ENCODE assay signal across 8 mouse cellular contexts in the genomic region with DNA sequence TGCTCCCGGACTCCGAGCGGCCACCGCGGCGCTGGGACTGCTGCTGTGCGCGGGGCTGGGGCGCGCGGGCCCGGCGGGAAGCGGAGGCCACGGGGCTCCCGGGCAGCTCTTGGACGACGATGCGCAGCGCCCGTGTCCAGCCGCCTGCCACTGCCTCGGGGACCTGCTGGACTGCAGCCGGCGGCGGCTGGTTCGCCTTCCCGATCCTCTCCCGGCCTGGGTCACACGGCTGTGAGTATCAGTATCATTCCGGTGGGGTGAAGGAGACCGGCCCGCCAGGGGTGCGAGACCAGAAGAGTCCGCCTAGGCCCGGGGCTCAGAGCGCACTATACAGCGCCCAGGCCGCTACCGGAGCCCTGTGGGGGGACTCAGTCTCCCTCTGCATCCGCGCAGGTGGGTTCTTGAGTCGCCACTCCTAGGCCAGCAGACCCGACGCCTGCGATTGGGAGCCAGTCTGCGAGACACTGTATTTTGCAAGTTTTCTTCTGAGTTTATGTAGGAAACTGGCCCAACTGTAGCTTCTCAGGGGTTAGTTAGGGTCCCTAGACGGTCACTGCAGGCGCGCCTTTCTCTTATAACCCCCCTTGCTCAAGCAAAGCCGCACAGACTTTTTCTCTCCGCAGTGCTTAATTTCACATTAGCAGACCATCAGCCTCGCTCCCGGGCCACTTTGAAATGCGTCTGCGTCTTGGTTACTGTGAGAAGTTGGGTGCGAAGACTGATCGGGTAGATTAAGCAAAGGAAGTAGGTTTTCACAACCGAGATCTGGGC. TPM values are rescaled to one million over a fixed set of nuclear protein-coding genes. Genes with fewer than 3 reads are reported as not detected.
A peak's percentile ranks its signal among the peaks of the same experiment; 100 is the strongest.
DNase-seq lines count a peak whose midpoint lies in the region; ATAC-seq and TF ChIP-seq lines count a peak whose summit lies in the region.

No protein-coding gene starts in this region.

- intact Hi-C loops in heart, postnatal 36 days (cut with DNase I) = no loop called here

- peak overlapping the region; percentile 94 for H3K27ac ChIP-seq in forebrain, embryonic 10.5 days
- peak overlapping the region; percentile 100 for H3K27ac ChIP-seq in limb, embryonic 10.5 days
- H3K27ac ChIP-seq in stomach, postnatal 0 days (replicated peaks) = peak overlapping the region; percentile 97

- H3K27me3 ChIP-seq in forebrain, embryonic 10.5 days (ENCODE audit: poor library complexity, severe bottlenecking) = peaks cover 45% of the 10 kb centered on the region
- H3K27me3 ChIP-seq in limb, embryonic 10.5 days (ENCODE audit: low read depth, poor library complexity, severe bottlenecking) = no peaks in the 10 kb centered on the region; the same call in 1 of the 2 replicates
- no peaks in the 10 kb centered on the region for H3K27me3 ChIP-seq in stomach, postnatal 0 days (ENCODE audit: control insufficient read depth, insufficient read depth, low read length)

- peaks cover 63% of the 10 kb centered on the region for H3K4me1 ChIP-seq in forebrain, embryonic 10.5 days
- H3K4me1 ChIP-seq in limb, embryonic 10.5 days = peaks cover 35% of the 10 kb centered on the region
- no peaks in the 10 kb centered on the region for H3K4me1 ChIP-seq in stomach, postnatal 0 days (replicated peaks; ENCODE audit: control insufficient read depth, insufficient read depth)

- H3K9me3 ChIP-seq in forebrain, embryonic 10.5 days = no peaks in the 10 kb centered on the region
- H3K9me3 ChIP-seq in limb, embryonic 10.5 days (replicated peaks) = no peaks in the 10 kb centered on the region
- H3K9me3 ChIP-seq in stomach, postnatal 0 days (ENCODE audit: control insufficient read depth, low read length) = no peaks in the 10 kb centered on the region

- no peak for TF ChIP-seq EP300 in stomach, postnatal 0 days (optimal IDR thresholded peaks at IDR 0.05)

- peak; percentile 16; the same call in 1 of the 2 replicates for ATAC-seq in cerebellum, adult (ENCODE audit: insufficient number of reproducible peaks, low FRiP score, low TSS enrichment)
- ATAC-seq in megakaryocyte-erythroid progenitor cell, adult 5-6 weeks (replicated peaks; ENCODE audit: low FRiP score, low TSS enrichment, poor library complexity, severe bottlenecking) = 0 out of 2 replicates have a peak, but pooled peaks have one; percentile 29
- peak; percentile 53 for ATAC-seq in stomach, postnatal 0 days (ENCODE audit: low FRiP score, low TSS enrichment)

- peak overlapping the region; percentile 98 for H3K9ac ChIP-seq in stomach, postnatal 0 days (ENCODE audit: low read length)

- DNase-seq in cerebellum, adult 11-12 months = no peak
- peak; percentile 71 for DNase-seq in Muller cell, postnatal 12 days (ENCODE audit: inconsistent ontology term)
- DNase-seq in forebrain, embryonic 10.5 days (ENCODE audit: extremely low spot score, low spot score) = peak; percentile 66
- peak; percentile 18 to 20 for DNase-seq in heart, postnatal 36 days
- DNase-seq in limb, embryonic 10.5 days (ENCODE audit: low spot score) = peak; percentile 81
- peak; percentile 60 for DNase-seq in stomach, postnatal 0 days (ENCODE audit: low spot score)

- peak overlapping the region; percentile 88 for H3K4me3 ChIP-seq in forebrain, embryonic 10.5 days
- peak overlapping the region; percentile 97 for H3K4me3 ChIP-seq in limb, embryonic 10.5 days
- peak overlapping the region; percentile 95 for H3K4me3 ChIP-seq in stomach, postnatal 0 days (ENCODE audit: low read depth, low read length)

- H3K36me3 ChIP-seq in forebrain, embryonic 10.5 days (replicated peaks) = no peaks in the 10 kb centered on the region
- no peaks in the 10 kb centered on the region for H3K36me3 ChIP-seq in limb, embryonic 10.5 days
- H3K36me3 ChIP-seq in stomach, postnatal 0 days (ENCODE audit: control insufficient read depth, insufficient read depth, low read length) = no peaks in the 10 kb centered on the region

- peak overlapping the region; percentile 77 for H3K4me2 ChIP-seq in stomach, postnatal 0 days (replicated peaks; ENCODE audit: low read depth)

- under 1% methylated on average over 59 of the region's 59 CpGs for WGBS in forebrain, embryonic 10.5 days
- WGBS in limb, embryonic 10.5 days = under 1% methylated on average over 59 of the region's 59 CpGs
- WGBS in stomach, postnatal 0 days = under 1% methylated on average over 58 of the region's 59 CpGs

- TF ChIP-seq CTCF in stomach, postnatal 0 days (IDR thresholded peaks at IDR 0.05; ENCODE audit: low read depth) = no peak

RNA-seq across cellular contexts. Expression of gene Lrig3, which starts 0.7 kb away (rescaled TPM):
- 10.1 and 11.1 TPM in 2 replicates for polyA plus RNA-seq in forebrain, embryonic 10.5 days (2016; fragmentation: Nextera tagmentation; extraction: Ambion mirVana)
- 1 to 10 TPM; 1.7 to 2.3 TPM for total RNA-seq in heart, postnatal 36 days (2021)
- polyA plus RNA-seq in limb, embryonic 10.5 days (2016; fragmentation: Nextera tagmentation; extraction: Ambion mirVana) = 31.6 and 49.9 TPM in 2 replicates
- total RNA-seq in megakaryocyte-erythroid progenitor cell, adult 5-6 weeks (2014; fragmentation: Nextera tagmentation) = 0.52 and 0.59 TPM in 2 replicates
- total RNA-seq in megakaryocyte-erythroid progenitor cell, adult 5-6 weeks (2017) = 1.3 TPM in 1 of 2 replicates, not detected in the other
- polyA plus RNA-seq in stomach, postnatal 0 days (2015; fragmentation: Nextera tagmentation; extraction: Ambion mirVana) = 11.3 and 11.6 TPM in 2 replicates
